Mouse (Mus musculus): ENCODE data around the gene Bri3bp.

GRCm38 (mm10) chr5:125485031-125485778 lies 43.8 kb downstream of the Bri3bp start:
- no peak for TF ChIP-seq CTCF (IDR thresholded peaks at IDR 0.05; ENCODE audit: low read depth, low read length)
- no peak for TF ChIP-seq POLR2A (IDR thresholded peaks at IDR 0.05; ENCODE audit: insufficient read depth, low read length)
- TF ChIP-seq EP300 (IDR thresholded peaks at IDR 0.05; ENCODE audit: insufficient read depth, low read depth, low read length) = no peak
